Mouse (Mus musculus) neural tube, embryonic 14.5 days (tissue): ENCODE measurements around the gene Plekhg6. TPM values are rescaled to one million over a fixed set of nuclear protein-coding genes. Genes with fewer than 3 reads are reported as not detected.
A peak's percentile ranks its signal among the peaks of the same experiment; 100 is the strongest.

Source experiments
- ATAC-seq: fragments of 200-750 bp; cut with Nextera tagmentation; 2 replicates; pipeline ENCODE4 v1.8.0; 2017; ENCODE audit warnings: low read depth, mild to moderate bottlenecking, moderate TSS enrichment, moderate library complexity
- H3K27ac ChIP-seq: fragments of 300-500 bp; sonication (generic); 2 replicates; pipeline ENCODE4 v1.5.1; 2014; ENCODE audit warnings: low read depth, mild to moderate bottlenecking, control low read depth, low read length, moderate library complexity, mixed read lengths
- H3K27me3 ChIP-seq: fragments of 300-500 bp; sonication (generic); 2 replicates; pipeline ENCODE4 v1.6.1; 2014; ENCODE audit warnings: low read length; ENCODE audit not compliant: control insufficient read depth, insufficient read depth
- H3K36me3 ChIP-seq: fragments of 300-500 bp; sonication (generic); 2 replicates; pipeline ENCODE4 v1.6.1; 2014; ENCODE audit warnings: low read length, mixed read lengths; ENCODE audit not compliant: control insufficient read depth, insufficient read depth
- H3K4me1 ChIP-seq: fragments of 300-500 bp; sonication (generic); 2 replicates; pipeline ENCODE4 v1.6.1; 2014; ENCODE audit warnings: low read length; ENCODE audit not compliant: control insufficient read depth, insufficient read depth
- H3K4me2 ChIP-seq: fragments of 300-500 bp; sonication (generic); 2 replicates; pipeline ENCODE4 v1.6.1; 2014; ENCODE audit warnings: mild to moderate bottlenecking, low read depth, low read length, control low read depth
- H3K4me3 ChIP-seq: fragments of 300-500 bp; sonication (generic); 2 replicates; pipeline ENCODE4 v1.5.1; 2014; ENCODE audit warnings: low read depth, low read length, control low read depth, mixed read lengths
- H3K9ac ChIP-seq: fragments of 300-500 bp; sonication (generic); replicated peaks from 2 replicates; pipeline ENCODE4 v1.6.1; 2014; ENCODE audit warnings: low read depth, mild to moderate bottlenecking, control low read depth, low read length, mixed read lengths
- H3K9me3 ChIP-seq: fragments of 300-500 bp; sonication (generic); 2 replicates; pipeline ENCODE4 v1.6.1; 2016; ENCODE audit warnings: low read length; ENCODE audit not compliant: control insufficient read depth
- WGBS: fragments of 180-500 bp; shearing (Covaris S2); extraction: QIAGEN DNeasy Blood & Tissue Kit; methylation state at CpG from one replicate; pipeline ENCODE4 v1.1.7; 2014; 5-methylcytosine and 5-hydroxymethylcytosine counted together
- polyA plus RNA-seq: library from polyadenylated mRNA; unstranded; fragments of >200 nt; fragmentation: Nextera tagmentation; extraction: Ambion mirVana; gene quantifications from 2 replicates; pipeline ENCODE4 v1.2.1, GENCODE M21; 2014

Gene Plekhg6
- polyA plus RNA-seq, 1 experiment from 2014 or later, result 0.09 TPM

- H3K4me3 ChIP-seq, result no peak overlapping the region
- H3K4me1 ChIP-seq, result no peaks in the 10 kb centered on the region
- no peaks in the 10 kb centered on the region for H3K9me3 ChIP-seq
- no peak for ATAC-seq
- peak overlapping the region; percentile 27; the same call in 1 of the 2 replicates for H3K4me2 ChIP-seq
- no peak overlapping the region for H3K9ac ChIP-seq
- no peaks in the 10 kb centered on the region for H3K27me3 ChIP-seq
- H3K27ac ChIP-seq, result no peak overlapping the region
- H3K36me3 ChIP-seq, result no peaks in the 10 kb centered on the region
- WGBS, result 19% methylated on average over 20 of the region's 20 CpGs
Observed at GRCm38 (mm10) chr6:125422051-125422822, 41.6 kb upstream of the Plekhg6 start.

GRCm38 (mm10) chr6:125420458-125421063 lies 40.0 kb upstream of the Plekhg6 start:
- H3K9me3 ChIP-seq, result no peaks in the 10 kb centered on the region
- H3K4me2 ChIP-seq, result no peak overlapping the region
- 78% methylated on average over 16 of the region's 16 CpGs for WGBS
- no peak overlapping the region for H3K4me3 ChIP-seq
- H3K4me1 ChIP-seq, result no peaks in the 10 kb centered on the region
- no peak overlapping the region for H3K9ac ChIP-seq
- H3K36me3 ChIP-seq, result no peaks in the 10 kb centered on the region
- no peaks in the 10 kb centered on the region for H3K27me3 ChIP-seq
- H3K27ac ChIP-seq, result no peak overlapping the region
- no peak for ATAC-seq

- Histone ChIP-seq H3K9me3 (no peaks in the 10 kb centered on the region), H3K4me1 (no peaks in the 10 kb centered on the region), H3K4me3 (no peak overlapping the region), H3K27ac (no peak overlapping the region), H3K27me3 (no peaks in the 10 kb centered on the region), H3K4me2 (no peak overlapping the region), H3K36me3 (no peaks in the 10 kb centered on the region), H3K9ac (no peak overlapping the region)
- peak; percentile 88 for ATAC-seq
- 16% methylated on average over 9 of the region's 9 CpGs for WGBS
Observed at GRCm38 (mm10) chr6:125418744-125419143, 38.2 kb upstream of the Plekhg6 start.

GRCm38 (mm10) chr6:125413326-125413725 lies 32.7 kb upstream of the Plekhg6 start:
- Histone ChIP-seq H3K27me3 (no peaks in the 10 kb centered on the region), H3K9ac (no peak overlapping the region), H3K4me3 (no peak overlapping the region), H3K4me2 (no peak overlapping the region), H3K36me3 (no peaks in the 10 kb centered on the region), H3K9me3 (no peaks in the 10 kb centered on the region), H3K4me1 (no peaks in the 10 kb centered on the region), H3K27ac (no peak overlapping the region)
- WGBS, result 79% methylated on average over 9 of the region's 9 CpGs
- no peak for ATAC-seq

- WGBS, result 98% methylated on average over 6 of the region's 6 CpGs
- no peaks in the 10 kb centered on the region for H3K4me1 ChIP-seq
- no peaks in the 10 kb centered on the region for H3K27me3 ChIP-seq
- H3K9me3 ChIP-seq, result no peaks in the 10 kb centered on the region
- no peak overlapping the region for H3K4me2 ChIP-seq
- no peak for ATAC-seq
- no peak overlapping the region for H3K9ac ChIP-seq
- H3K36me3 ChIP-seq, result no peaks in the 10 kb centered on the region
- no peak overlapping the region for H3K27ac ChIP-seq
- no peak overlapping the region for H3K4me3 ChIP-seq
Observed at GRCm38 (mm10) chr6:125411661-125412060, 31.1 kb upstream of the Plekhg6 start.

GRCm38 (mm10) chr6:125410995-125411547 lies 30.5 kb upstream of the Plekhg6 start:
- H3K9ac ChIP-seq, result no peak overlapping the region
- no peaks in the 10 kb centered on the region for H3K9me3 ChIP-seq
- 47% methylated on average over 8 of the region's 8 CpGs for WGBS
- no peak overlapping the region for H3K4me2 ChIP-seq
- no peaks in the 10 kb centered on the region for H3K36me3 ChIP-seq
- no peak overlapping the region for H3K27ac ChIP-seq
- H3K4me3 ChIP-seq, result no peak overlapping the region
- H3K27me3 ChIP-seq, result no peaks in the 10 kb centered on the region
- ATAC-seq, result no peak
- no peaks in the 10 kb centered on the region for H3K4me1 ChIP-seq

- 67% methylated on average over 11 of the region's 11 CpGs for WGBS
- no peak overlapping the region for H3K4me3 ChIP-seq
Observed at GRCm38 (mm10) chr6:125410551-125410950, 30.0 kb upstream of the Plekhg6 start.

GRCm38 (mm10) chr6:125407657-125408056 lies 27.1 kb upstream of the Plekhg6 start:
- Histone ChIP-seq H3K4me1 (no peaks in the 10 kb centered on the region), H3K4me3 (no peak overlapping the region), H3K4me2 (no peak overlapping the region), H3K9me3 (no peaks in the 10 kb centered on the region), H3K9ac (no peak overlapping the region), H3K27ac (no peak overlapping the region), H3K36me3 (no peaks in the 10 kb centered on the region), H3K27me3 (no peaks in the 10 kb centered on the region)
- no peak for ATAC-seq
- WGBS, result 91% methylated on average over 10 of the region's 10 CpGs

More at GRCm38 (mm10) chr6:125410551-125410950, 30.0 kb upstream of the Plekhg6 start:
- Histone ChIP-seq H3K4me2 (no peak overlapping the region), H3K9me3 (no peaks in the 10 kb centered on the region), H3K27me3 (no peaks in the 10 kb centered on the region), H3K4me1 (no peaks in the 10 kb centered on the region), H3K27ac (no peak overlapping the region), H3K36me3 (no peaks in the 10 kb centered on the region), H3K9ac (no peak overlapping the region)
- no peak for ATAC-seq

GRCm38 (mm10) chr6:125407224-125407623 lies 26.6 kb upstream of the Plekhg6 start:
- Histone ChIP-seq H3K36me3 (no peaks in the 10 kb centered on the region), H3K9me3 (no peaks in the 10 kb centered on the region), H3K4me3 (no peak overlapping the region), H3K9ac (no peak overlapping the region), H3K4me2 (no peak overlapping the region), H3K27me3 (no peaks in the 10 kb centered on the region), H3K27ac (no peak overlapping the region), H3K4me1 (no peaks in the 10 kb centered on the region)
- ATAC-seq, result no peak
- WGBS, result 88% methylated on average over 7 of the region's 7 CpGs
